Mouse (Mus musculus) adrenal gland, adult (tissue): ENCODE results near the gene Rbm7.
A peak's percentile ranks its signal among the peaks of the same experiment; 100 is the strongest.
"Not testable (repeated sequence)": the region's sequence is repeated elsewhere in the genome, so short reads cannot be mapped to it uniquely, and the experiment has no call there.

Experiments
- DNase-seq, 2 experiments: peaks; one replicate each; pipeline ENCODE4 v3.0.0; 2022 to 2023; ENCODE audit warnings: low spot score in 1 of 2; ENCODE audit not compliant: inconsistent age in 2 of 2

The Rbm7 gene

GRCm38 (mm10) chr9:48494817-48495547 lies at the start of gene Rbm7, which contains the start of gene Gm5617:
Gene Rbm7, minus strand, starts transcription at chr9:48495299.
Gene Gm5617, plus strand, starts transcription at chr9:48495442.
- DNase-seq: peak; percentile 96 to 98

- DNase-seq: no peak
Measured at GRCm38 (mm10) chr9:48538688-48539087, 43.6 kb upstream of the Rbm7 start.

DNA sequence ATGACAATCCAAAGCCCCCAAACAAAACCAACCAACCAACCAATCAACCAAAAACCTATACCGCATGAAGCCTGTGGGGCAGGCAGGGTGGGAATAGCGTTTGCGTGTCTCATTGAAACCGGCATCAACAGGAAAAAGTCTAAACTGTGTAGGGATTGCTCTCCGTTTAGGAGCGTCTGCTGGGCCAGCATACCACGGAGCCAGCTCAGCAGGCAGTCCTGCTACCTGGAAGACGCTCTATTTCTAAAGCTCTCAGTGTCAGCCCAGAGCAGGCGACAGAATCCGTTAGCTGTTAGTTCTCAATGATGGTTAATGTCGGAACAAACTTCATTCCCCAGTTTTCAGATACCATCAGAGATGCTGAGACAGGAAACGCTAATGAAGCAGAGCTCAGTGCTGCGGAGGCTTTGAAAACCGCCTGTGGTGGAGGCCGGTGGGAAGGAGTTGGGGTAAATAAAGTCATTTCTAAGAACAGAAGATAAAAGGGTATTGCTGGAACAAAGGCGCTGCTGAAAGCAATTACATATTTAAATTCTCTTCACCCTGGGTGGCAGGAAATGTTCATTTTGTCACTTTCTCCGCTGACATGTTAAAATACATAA lies 43.0 kb upstream of the Rbm7 start:
- no peak for DNase-seq

- DNase-seq: not testable (repeated sequence)
Measured at GRCm38 (mm10) chr9:48537616-48538015, 42.5 kb upstream of the Rbm7 start.

GRCm38 (mm10) chr9:48536414-48536813 lies 41.3 kb upstream of the Rbm7 start:
- DNase-seq: no peak

GRCm38 (mm10) chr9:48532730-48533129 lies 37.6 kb upstream of the Rbm7 start:
- DNase-seq: no peak

- no peak for DNase-seq
Measured at GRCm38 (mm10) chr9:48532203-48532602, 37.1 kb upstream of the Rbm7 start.

DNA sequence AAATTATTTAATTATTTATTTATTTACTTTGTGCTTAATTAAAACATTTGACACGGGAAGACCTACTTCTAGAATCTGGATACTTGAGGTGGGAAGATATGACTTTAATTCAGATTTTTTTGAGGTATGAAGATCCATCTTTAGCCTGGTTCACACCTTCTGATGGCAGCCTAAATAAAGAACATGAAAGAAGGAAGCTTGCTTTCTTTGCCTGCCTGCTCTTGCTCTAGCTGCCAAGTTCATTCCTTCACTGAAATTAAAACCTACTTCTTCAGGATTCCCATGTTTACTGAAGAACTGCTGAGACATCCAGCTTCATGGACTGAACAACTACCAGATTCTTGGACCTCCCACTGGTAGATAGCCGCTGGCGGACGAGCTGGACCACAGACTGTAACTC lies 36.2 kb upstream of the Rbm7 start:
- no peak for DNase-seq

DNA sequence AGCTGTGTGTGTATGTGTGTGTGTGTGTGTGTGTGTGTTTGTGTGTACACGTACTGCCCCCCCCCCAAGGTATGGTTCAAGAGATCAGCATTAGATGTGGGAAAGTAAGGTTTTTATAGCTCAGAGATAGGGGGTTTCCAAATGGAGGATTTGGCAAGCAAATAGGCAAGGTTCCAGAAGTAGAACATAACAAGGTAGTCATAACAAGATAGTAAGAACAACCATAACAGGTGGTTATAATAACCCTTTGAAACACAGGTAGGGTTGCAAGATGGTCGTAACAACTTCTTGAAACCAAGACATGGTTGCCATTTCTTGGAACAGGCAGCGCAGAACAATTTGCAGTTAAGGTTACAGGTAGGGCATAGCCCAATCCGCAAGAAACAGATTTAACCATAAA lies 31.4 kb upstream of the Rbm7 start:
- DNase-seq: no peak

GRCm38 (mm10) chr9:48525566-48525965 lies 30.5 kb upstream of the Rbm7 start:
- DNase-seq: no peak

DNA sequence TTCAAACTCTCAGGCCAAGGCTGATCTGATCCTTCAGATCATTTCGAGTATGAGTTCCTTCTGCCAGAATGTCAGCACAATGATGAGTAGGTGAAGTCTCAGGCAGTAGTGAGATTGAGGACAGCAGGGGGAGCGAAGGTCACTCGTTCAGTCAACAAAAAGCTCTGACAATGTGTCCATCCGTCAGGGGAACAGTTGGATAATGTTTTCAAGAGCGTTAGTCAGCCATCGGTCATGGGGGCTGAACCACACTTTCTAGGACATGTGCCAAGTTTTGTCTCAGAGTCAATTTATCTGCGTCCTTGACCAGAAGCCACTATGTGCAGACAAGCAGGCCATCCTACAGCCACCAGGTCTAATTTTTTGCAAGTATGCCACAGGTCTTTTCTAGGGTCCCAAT lies 25.3 kb upstream of the Rbm7 start:
- peak; percentile 67 to 81 for DNase-seq

DNA sequence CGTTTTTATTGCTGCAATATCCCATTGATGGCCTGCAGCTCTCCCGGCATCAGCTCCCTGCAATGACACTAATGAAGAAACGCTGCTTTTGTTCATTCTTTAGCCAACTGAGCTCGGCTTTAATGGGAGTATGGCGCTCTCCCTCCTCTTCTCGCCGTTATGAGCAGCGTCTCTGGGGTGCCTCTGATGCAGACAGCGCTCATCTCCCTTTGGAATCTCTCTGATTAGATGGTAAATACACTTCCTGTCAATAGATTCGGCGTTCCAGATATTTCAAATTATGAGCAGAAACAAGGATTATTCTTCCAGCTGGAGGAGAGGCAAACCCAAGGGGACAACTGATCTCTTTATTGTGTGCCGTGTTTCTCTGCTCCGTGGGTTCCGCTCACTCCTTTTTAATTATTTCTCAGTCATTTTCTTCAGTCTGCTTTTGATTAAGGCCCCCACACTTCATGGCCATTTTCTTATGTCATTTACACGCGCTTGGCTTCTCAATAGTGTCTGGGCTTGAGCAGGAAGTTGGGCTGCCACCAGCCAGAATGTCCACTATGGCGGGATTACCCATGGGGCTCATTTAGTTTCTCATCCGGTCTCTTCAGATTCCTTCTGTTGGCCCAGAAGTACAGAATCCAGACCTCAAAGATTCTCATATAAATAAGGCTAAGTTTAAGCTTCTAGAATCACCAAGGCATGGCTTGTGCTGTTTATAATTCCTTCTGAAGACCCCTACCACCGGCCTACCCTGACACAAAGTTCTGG lies 22.5 kb upstream of the Rbm7 start:
- DNase-seq: no peak

- DNase-seq: no peak
Measured at GRCm38 (mm10) chr9:48516615-48517371, 21.7 kb upstream of the Rbm7 start.

- DNase-seq: peak in 1 of 2 experiments; percentile 25
Measured at GRCm38 (mm10) chr9:48515332-48515731, 20.2 kb upstream of the Rbm7 start.

- DNase-seq: no peak
Measured at GRCm38 (mm10) chr9:48510134-48510533, 15.0 kb upstream of the Rbm7 start.

DNA sequence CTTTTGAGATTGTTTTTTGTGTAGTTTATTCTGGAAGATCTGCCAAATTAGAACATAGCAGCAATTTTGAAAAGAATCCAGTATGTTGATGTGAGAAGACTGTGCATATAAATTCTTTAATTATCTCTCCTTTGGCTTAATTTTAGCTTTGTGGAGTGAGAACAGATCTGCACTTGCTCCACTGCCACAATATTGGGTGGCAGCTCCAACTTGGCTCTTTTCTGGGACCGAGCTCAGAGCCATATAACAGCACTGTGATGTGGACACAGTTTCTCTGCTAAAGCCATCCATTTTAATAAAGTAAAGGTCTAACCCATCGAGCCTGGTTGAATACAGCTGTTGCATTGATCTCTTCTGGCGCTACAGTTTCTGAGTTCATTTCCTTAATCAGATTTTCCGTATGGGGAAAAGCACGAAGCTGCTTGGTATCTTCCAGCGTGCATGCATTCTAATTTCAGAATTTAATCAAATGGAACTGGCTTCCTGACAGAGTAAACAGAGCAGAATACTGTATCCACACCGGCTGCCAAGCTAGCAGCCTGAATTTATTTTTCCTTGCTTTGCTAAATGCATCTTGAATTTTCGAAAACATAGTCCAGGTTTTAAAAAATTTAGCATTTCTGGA lies 9.8 kb upstream of the Rbm7 start:
- no peak for DNase-seq

DNA sequence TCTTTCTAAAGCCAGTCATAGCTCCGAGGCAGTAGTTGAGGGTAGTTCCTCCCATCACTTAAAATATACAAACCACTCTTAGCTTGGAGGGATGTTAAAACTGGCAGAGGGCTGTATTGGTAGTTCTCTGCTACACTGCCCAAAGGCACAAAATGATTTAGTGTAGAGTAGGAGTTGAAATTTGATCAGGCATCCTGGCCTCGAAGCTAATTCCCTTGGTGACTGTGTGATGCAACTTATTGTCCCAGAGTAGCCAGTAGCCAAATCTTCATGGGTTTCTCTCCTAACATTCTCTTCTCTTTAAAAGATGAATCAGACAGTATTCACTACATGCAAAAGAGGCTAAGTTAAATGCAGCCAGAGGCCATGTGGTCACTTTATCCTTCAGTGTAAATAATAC lies 7.9 kb upstream of the Rbm7 start:
- no peak for DNase-seq

DNA sequence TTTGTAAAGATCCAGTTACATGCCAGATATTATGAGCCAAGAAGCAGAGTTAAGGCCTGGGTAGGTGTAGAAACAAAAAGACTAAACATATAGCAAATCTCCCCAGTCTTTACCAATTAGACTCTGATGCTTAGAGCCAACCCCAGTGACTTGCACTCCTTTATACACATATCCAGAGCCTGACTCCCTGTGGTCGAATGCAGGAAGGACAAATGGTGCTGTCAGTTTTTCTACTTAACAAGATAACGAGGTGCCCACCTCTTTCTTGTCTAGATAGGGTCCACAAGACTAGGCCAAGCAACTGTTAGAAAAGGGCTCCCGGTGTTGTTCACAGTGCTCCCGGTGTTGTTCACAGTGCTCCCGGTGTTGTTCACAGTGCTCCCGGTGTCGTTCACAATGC lies 6.1 kb upstream of the Rbm7 start:
- DNase-seq: no peak

GRCm38 (mm10) chr9:48495548-48495932 lies 441 bp upstream of the Rbm7 start:
- no peak for DNase-seq

- peak in 1 of 2 experiments; percentile 78 for DNase-seq
Measured at GRCm38 (mm10) chr9:48481214-48482134, 13.6 kb downstream of the Rbm7 start.
